Mouse (Mus musculus): Measurements from ENCODE around the gene Olfr1095. TPM values are rescaled to one million over a fixed set of nuclear protein-coding genes. Genes with fewer than 3 reads are reported as not detected.

Olfr1095 gene
- polyA plus RNA-seq (2012; rRNA removed) = not detected in 2 replicates

GRCm38 (mm10) chr2:86851596-86851995, at the start of gene Olfr1095:
TSS of gene Olfr1095 (minus strand) at chr2:86851696.
- Histone ChIP-seq H3K4me3 (replicated peaks; ENCODE audit: insufficient read depth, low read depth, low read length) (no peak within 1 kb of the TSS), H3K27me3 (ENCODE audit: control insufficient read depth, insufficient read depth, low read length) (no peaks in the 10 kb centered on the region), H3K4me1 (ENCODE audit: control insufficient read depth, insufficient read depth, low read length) (no peaks in the 10 kb centered on the region), H3K27ac (ENCODE audit: insufficient read depth, low read length) (no peak within 1 kb of the TSS)
- no peak for DNase-seq
- no peak for TF ChIP-seq CTCF (IDR thresholded peaks at IDR 0.05; ENCODE audit: borderline replicate concordance, insufficient read depth, low read depth, low read length)
- TF ChIP-seq POLR2A (IDR thresholded peaks at IDR 0.05; ENCODE audit: borderline replicate concordance, insufficient read depth, low read length) = no peak
- WGBS = 88% methylated on average over 3 of the region's 3 CpGs

GRCm38 (mm10) chr2:86892116-86892515, 40.6 kb upstream of the Olfr1095 start, which contains the start of gene Olfr1097:
TSS of gene Olfr1097 (minus strand) at chr2:86892216.
- Histone ChIP-seq H3K27ac (ENCODE audit: insufficient read depth, low read length) (no peak within 1 kb of the TSS), H3K4me3 (replicated peaks; ENCODE audit: insufficient read depth, low read depth, low read length) (no peak within 1 kb of the TSS), H3K27me3 (ENCODE audit: control insufficient read depth, insufficient read depth, low read length) (no peaks in the 10 kb centered on the region), H3K4me1 (ENCODE audit: control insufficient read depth, insufficient read depth, low read length) (no peaks in the 10 kb centered on the region)
- TF ChIP-seq CTCF (IDR thresholded peaks at IDR 0.05; ENCODE audit: borderline replicate concordance, insufficient read depth, low read depth, low read length) (no peak), POLR2A (IDR thresholded peaks at IDR 0.05; ENCODE audit: borderline replicate concordance, insufficient read depth, low read length) (no peak)
- no peak for DNase-seq
- 73% methylated on average over 1 of the region's 1 CpGs for WGBS

- Histone ChIP-seq H3K27me3 (ENCODE audit: control insufficient read depth, insufficient read depth, low read length) (no peaks in the 10 kb centered on the region), H3K4me3 (replicated peaks; ENCODE audit: insufficient read depth, low read depth, low read length) (no peak within 1 kb of the TSS), H3K27ac (ENCODE audit: insufficient read depth, low read length) (no peak within 1 kb of the TSS), H3K4me1 (ENCODE audit: control insufficient read depth, insufficient read depth, low read length) (no peaks in the 10 kb centered on the region)
- DNase-seq = no peak
- 11% methylated on average over 1 of the region's 1 CpGs for WGBS
- TF ChIP-seq CTCF (IDR thresholded peaks at IDR 0.05; ENCODE audit: borderline replicate concordance, insufficient read depth, low read depth, low read length) = no peak
- TF ChIP-seq POLR2A (IDR thresholded peaks at IDR 0.05; ENCODE audit: borderline replicate concordance, insufficient read depth, low read length) = no peak
Measured at GRCm38 (mm10) chr2:86874702-86875101, 23.2 kb upstream of the Olfr1095 start, which contains the start of gene Gm13723. TSS of gene Gm13723 (minus strand) at chr2:86874802.

- no peak within 1 kb of the TSS for H3K4me3 ChIP-seq (replicated peaks; ENCODE audit: insufficient read depth, low read depth, low read length)
- no peak for DNase-seq
- TF ChIP-seq POLR2A (IDR thresholded peaks at IDR 0.05; ENCODE audit: borderline replicate concordance, insufficient read depth, low read length) = no peak
- no peak for TF ChIP-seq CTCF (IDR thresholded peaks at IDR 0.05; ENCODE audit: borderline replicate concordance, insufficient read depth, low read depth, low read length)
- no peaks in the 10 kb centered on the region for H3K27me3 ChIP-seq (ENCODE audit: control insufficient read depth, insufficient read depth, low read length)
- no peaks in the 10 kb centered on the region for H3K4me1 ChIP-seq (ENCODE audit: control insufficient read depth, insufficient read depth, low read length)
- H3K27ac ChIP-seq (ENCODE audit: insufficient read depth, low read length) = no peak within 1 kb of the TSS
Measured at GRCm38 (mm10) chr2:86824363-86824762, 27.1 kb downstream of the Olfr1095 start, which contains the start of gene Olfr1094. TSS of gene Olfr1094 (plus strand) at chr2:86824663.

- Histone ChIP-seq H3K4me1 (ENCODE audit: control insufficient read depth, insufficient read depth, low read length) (no peaks in the 10 kb centered on the region), H3K4me3 (replicated peaks; ENCODE audit: insufficient read depth, low read depth, low read length) (no peak within 1 kb of the TSS), H3K27me3 (ENCODE audit: control insufficient read depth, insufficient read depth, low read length) (no peaks in the 10 kb centered on the region), H3K27ac (ENCODE audit: insufficient read depth, low read length) (no peak within 1 kb of the TSS)
- TF ChIP-seq CTCF (IDR thresholded peaks at IDR 0.05; ENCODE audit: borderline replicate concordance, insufficient read depth, low read depth, low read length) = no peak
- TF ChIP-seq POLR2A (IDR thresholded peaks at IDR 0.05; ENCODE audit: borderline replicate concordance, insufficient read depth, low read length) = no peak
- no peak for DNase-seq
Measured at GRCm38 (mm10) chr2:86809918-86810317, 41.6 kb downstream of the Olfr1095 start, which contains the start of gene Olfr141. TSS of gene Olfr141 (minus strand) at chr2:86810018.

Other genes with a start within 250 kb of the Olfr1095 start
- gene Olfr1084, start 212.0 kb downstream of the Olfr1095 start, polyA plus RNA-seq (2012; rRNA removed) = not detected in 2 replicates
- not detected in 2 replicates for gene Olfr1085, start 189.7 kb downstream of the Olfr1095 start, polyA plus RNA-seq (2012; rRNA removed)
- not detected in 2 replicates for gene Olfr1086, start 171.6 kb downstream of the Olfr1095 start, polyA plus RNA-seq (2012; rRNA removed)
- gene Olfr1087, start 153.3 kb downstream of the Olfr1095 start, polyA plus RNA-seq (2012; rRNA removed) = not detected in 2 replicates
- gene Olfr1089, start 118.0 kb downstream of the Olfr1095 start, polyA plus RNA-seq (2012; rRNA removed) = not detected in 2 replicates
- not detected in 2 replicates for gene Olfr1090, start 92.7 kb downstream of the Olfr1095 start, polyA plus RNA-seq (2012; rRNA removed)
- gene Olfr1093, start 69.2 kb downstream of the Olfr1095 start, polyA plus RNA-seq (2012; rRNA removed) = not detected in 2 replicates
- gene Olfr141, start 41.7 kb downstream of the Olfr1095 start, polyA plus RNA-seq (2012; rRNA removed) = not detected in 2 replicates
- not detected in 2 replicates for gene Olfr1094, start 27.0 kb downstream of the Olfr1095 start, polyA plus RNA-seq (2012; rRNA removed)
- gene Gm13723, start 23.1 kb upstream of the Olfr1095 start, polyA plus RNA-seq (2012; rRNA removed) = not detected in 2 replicates
- not detected in 2 replicates for gene Olfr1097, start 40.5 kb upstream of the Olfr1095 start, polyA plus RNA-seq (2012; rRNA removed)
- gene Olfr1098, start 72.8 kb upstream of the Olfr1095 start, polyA plus RNA-seq (2012; rRNA removed) = not detected in 2 replicates
- gene Olfr1099, start 109.0 kb upstream of the Olfr1095 start, polyA plus RNA-seq (2012; rRNA removed) = not detected in 2 replicates
- not detected in 2 replicates for gene Olfr1100, start 128.3 kb upstream of the Olfr1095 start, polyA plus RNA-seq (2012; rRNA removed)
- not detected in 2 replicates for gene Olfr1101, start 139.5 kb upstream of the Olfr1095 start, polyA plus RNA-seq (2012; rRNA removed)
- gene Olfr1102, start 146.7 kb upstream of the Olfr1095 start, polyA plus RNA-seq (2012; rRNA removed) = not detected in 2 replicates
- not detected in 2 replicates for gene Olfr1104, start 175.4 kb upstream of the Olfr1095 start, polyA plus RNA-seq (2012; rRNA removed)
- not detected in 2 replicates for gene Olfr1105, start 184.8 kb upstream of the Olfr1095 start, polyA plus RNA-seq (2012; rRNA removed)
- gene Olfr1106, start 200.6 kb upstream of the Olfr1095 start, polyA plus RNA-seq (2012; rRNA removed) = not detected in 2 replicates
- not detected in 2 replicates for gene Olfr1107, start 224.1 kb upstream of the Olfr1095 start, polyA plus RNA-seq (2012; rRNA removed)
- not detected in 2 replicates for gene Olfr1109, start 244.3 kb upstream of the Olfr1095 start, polyA plus RNA-seq (2012; rRNA removed)